ENCODE assay signal across 9 mouse cellular contexts in genomic region chr8:105757796-105758276, GRCm38 (mm10). TPM values are rescaled to one million over a fixed set of nuclear protein-coding genes. Genes with fewer than 3 reads are reported as not detected.
DNase-seq lines count a peak whose midpoint lies in the region; ATAC-seq and TF ChIP-seq lines count a peak whose summit lies in the region.
"Had no signal": no experiment of that assay in that cellular context is flagged by ENCODE, and none has a peak within 500 bp of the region (broad histone marks: within the 10 kb centered on the region; RNA-seq: fewer than 3 reads in every experiment).

No protein-coding gene starts in this region.

- peak overlapping the region; percentile 79 for H3K4me2 ChIP-seq in heart, embryonic 15.5 days
- peak overlapping the region; percentile 61 for H3K4me2 ChIP-seq in forebrain, embryonic 15.5 days (replicated peaks)

- peak overlapping the region; percentile 76 for H3K4me3 ChIP-seq in heart, embryonic 15.5 days
- H3K4me3 ChIP-seq in G1E (ENCODE audit: low read depth, low read length) (peak overlapping the region; percentile 83), macrophage (ENCODE audit: inconsistent target) (peak overlapping the region; percentile 39)
- H3K4me3 ChIP-seq in forebrain, embryonic 15.5 days: peak overlapping the region; percentile 92

- H3K79me2 ChIP-seq in macrophage (ENCODE audit: inconsistent target): no peaks in the 10 kb centered on the region

- intact Hi-C loops in heart, postnatal 25 days (cut with DNase I): loop anchor here (5.0 kb wide), 2 partner anchors 46 to 69 kb away; partner anchors contain the start of genes Ranbp10 and Tsnaxip1
- intact Hi-C loops in left cerebral cortex, postnatal 14 days (cut with DNase I): no loop called here

- TF ChIP-seq CTCF in G1E (IDR thresholded peaks at IDR 0.05; ENCODE audit: low read depth, low read length): no peak

- H3K27me3 ChIP-seq in heart, embryonic 15.5 days: no peaks in the 10 kb centered on the region
- peaks cover 4% of the 10 kb centered on the region; the same call in 1 of the 2 replicates for H3K27me3 ChIP-seq in G1E (ENCODE audit: insufficient read depth, low read length)
- no peaks in the 10 kb centered on the region for H3K27me3 ChIP-seq in forebrain, embryonic 15.5 days
- H3K27me3 ChIP-seq: Patski had no signal

- peaks cover 14% of the 10 kb centered on the region for H3K4me1 ChIP-seq in heart, embryonic 15.5 days (replicated peaks)
- H3K4me1 ChIP-seq in G1E (ENCODE audit: insufficient read depth, low read depth, low read length): peaks cover 21% of the 10 kb centered on the region
- H3K4me1 ChIP-seq in forebrain, embryonic 15.5 days: peaks cover 29% of the 10 kb centered on the region

- 2% methylated on average over 12 of the region's 12 CpGs for WGBS in heart, embryonic 15.5 days
- WGBS in forebrain, embryonic 15.5 days: 1% methylated on average over 12 of the region's 12 CpGs
- 13% methylated on average over 12 of the region's 12 CpGs for WGBS in macrophage (ENCODE audit: missing documents)

- H3K36me3 ChIP-seq in heart, embryonic 15.5 days: no peaks in the 10 kb centered on the region
- H3K36me3 ChIP-seq in G1E (replicated peaks) (no peaks in the 10 kb centered on the region), macrophage (ENCODE audit: inconsistent target) (no peaks in the 10 kb centered on the region)
- no peaks in the 10 kb centered on the region; the same call in 1 of the 2 replicates for H3K36me3 ChIP-seq in forebrain, embryonic 15.5 days

- no peaks in the 10 kb centered on the region for H3K9me3 ChIP-seq in heart, embryonic 15.5 days (replicated peaks)
- no peaks in the 10 kb centered on the region for H3K9me3 ChIP-seq in G1E (replicated peaks)
- H3K9me3 ChIP-seq in forebrain, embryonic 15.5 days: no peaks in the 10 kb centered on the region

- H3K27ac ChIP-seq in heart, embryonic 15.5 days: peak overlapping the region; percentile 75
- peak overlapping the region; percentile 93 for H3K27ac ChIP-seq in forebrain, embryonic 15.5 days (replicated peaks)
- H3K27ac ChIP-seq in macrophage: no peak overlapping the region

- no peak for DNase-seq in heart, postnatal 25 days (ENCODE audit: low spot score)
- peak; percentile 13 for DNase-seq in G1E (ENCODE audit: low spot score)
- DNase-seq in spleen, postnatal 36 days (ENCODE audit: low spot score in 2 of 2): no peak
- no peak for DNase-seq in left cerebral cortex, postnatal 14 days (ENCODE audit: low spot score in 2 of 2)
- no peak for DNase-seq in embryo, embryonic 9.5 days (ENCODE audit: extremely low spot score)

- H3K9ac ChIP-seq in heart, embryonic 15.5 days: peak overlapping the region; percentile 77
- peak overlapping the region; percentile 87 for H3K9ac ChIP-seq in forebrain, embryonic 15.5 days (replicated peaks)

- ATAC-seq in heart, embryonic 15.5 days (replicated peaks; ENCODE audit: insufficient number of reproducible peaks, insufficient read depth, low FRiP score, low read depth): no peak
- ATAC-seq in G1E (ENCODE audit: extremely low read depth, insufficient number of reproducible peaks, low FRiP score, poor library complexity, severe bottlenecking): no peak
- ATAC-seq in forebrain, embryonic 15.5 days (replicated peaks): peak; percentile 62

RNA-seq across cellular contexts. Expression of gene Gfod2, which starts 0.6 kb away (rescaled TPM):
- polyA plus RNA-seq in heart, embryonic 15.5 days (2015; fragmentation: Nextera tagmentation; extraction: Ambion mirVana): 9.4 and 10.1 TPM in 2 replicates
- total RNA-seq in heart, postnatal 25 days (2021): 1 to 10 TPM; 4.2 to 4.8 TPM
- total RNA-seq in G1E (2014; fragmentation: Nextera tagmentation): 0.92 and 4.4 TPM in 2 replicates
- 1.8 and 4.9 TPM in 2 replicates for total RNA-seq in G1E (2017)
- 2.6 and 3.0 TPM in 2 replicates for polyA plus RNA-seq in G1E (2012)
- 84.5 and 88.0 TPM in 2 replicates for polyA plus RNA-seq in forebrain, embryonic 15.5 days (2015; fragmentation: Nextera tagmentation; extraction: Ambion mirVana)
- 1 to 10 TPM in 7 of 26 experiments, under 1 TPM in 17, not detected in 2; 0.15 to 2.4 (median 0.70) TPM for total RNA-seq in macrophage (2018; cell fraction: chromatin; rRNA removed)
- total RNA-seq in macrophage (2018; cell fraction: cytosol; rRNA removed): 1 to 10 TPM in 2 of 26 experiments, under 1 TPM in 24; 0.17 to 1.3 (median 0.46) TPM
- total RNA-seq in macrophage (2018; cell fraction: nucleus; rRNA removed): 1 to 10 TPM in 6 of 26 experiments, under 1 TPM in 19, not detected in 1; 0.26 to 2.6 (median 0.59) TPM
- polyA plus RNA-seq in macrophage (2018): 0.26 to 0.85 TPM (median 0.67 TPM) in 3 replicates
- 10 to 100 TPM; 20.6 to 20.9 TPM for total RNA-seq in left cerebral cortex, postnatal 14 days (2021)

RNA-seq across cellular contexts. Expression of gene Enkd1, which starts 49.8 kb away (rescaled TPM):
- 9.8 and 12.7 TPM in 2 replicates for polyA plus RNA-seq in heart, embryonic 15.5 days (2015; fragmentation: Nextera tagmentation; extraction: Ambion mirVana)
- total RNA-seq in heart, postnatal 25 days (2021): 1 to 10 TPM; 2.0 to 2.4 TPM
- 9.5 and 16.8 TPM in 2 replicates for total RNA-seq in G1E (2014; fragmentation: Nextera tagmentation)
- 10.5 and 13.6 TPM in 2 replicates for total RNA-seq in G1E (2017)
- polyA plus RNA-seq in G1E (2012): 52.5 and 62.1 TPM in 2 replicates
- polyA plus RNA-seq in forebrain, embryonic 15.5 days (2015; fragmentation: Nextera tagmentation; extraction: Ambion mirVana): 17.3 and 19.3 TPM in 2 replicates
- 10 to 100 TPM in 7 of 26 experiments, 1 to 10 TPM in 19; 2.8 to 12.7 (median 6.9) TPM for total RNA-seq in macrophage (2018; cell fraction: chromatin; rRNA removed)
- total RNA-seq in macrophage (2018; cell fraction: cytosol; rRNA removed): 1 to 10 TPM; 1.5 to 4.3 (median 2.9) TPM
- 10 to 100 TPM in 1 of 26 experiments, 1 to 10 TPM in 25; 2.4 to 24.0 (median 6.4) TPM for total RNA-seq in macrophage (2018; cell fraction: nucleus; rRNA removed)
- 1.4 to 6.3 TPM (median 3.2 TPM) in 3 replicates for polyA plus RNA-seq in macrophage (2018)
- total RNA-seq in left cerebral cortex, postnatal 14 days (2021): 10 to 100 TPM in 1 of 2 experiments, 1 to 10 TPM in 1; 10.0 to 12.3 TPM

RNA-seq across cellular contexts. Expression of gene 4933405L10Rik, which starts 50.4 kb away (rescaled TPM):
- polyA plus RNA-seq in heart, embryonic 15.5 days (2015; fragmentation: Nextera tagmentation; extraction: Ambion mirVana): not detected in 2 replicates
- not detected for total RNA-seq in heart, postnatal 25 days (2021)
- total RNA-seq in G1E (2014; fragmentation: Nextera tagmentation) (not detected in 2 replicates), G1E (2017) (not detected in 2 replicates)
- polyA plus RNA-seq in G1E (2012) (0.05 and 0.13 TPM in 2 replicates), macrophage (2018) (not detected in 3 replicates)
- polyA plus RNA-seq in forebrain, embryonic 15.5 days (2015; fragmentation: Nextera tagmentation; extraction: Ambion mirVana): 0.15 TPM in 1 of 2 replicates, not detected in the other
- not detected for total RNA-seq in macrophage (2018; cell fraction: chromatin; rRNA removed)
- total RNA-seq in macrophage (2018; cell fraction: cytosol; rRNA removed): under 1 TPM in 2 of 26 experiments, not detected in 24; 0.11 to 0.15 TPM
- total RNA-seq in macrophage (2018; cell fraction: nucleus; rRNA removed): not detected
- total RNA-seq in left cerebral cortex, postnatal 14 days (2021): under 1 TPM in 1 of 2 experiments, not detected in 1; 0.78 TPM

RNA-seq across cellular contexts. Expression of gene Pard6a, which starts 56.9 kb away (rescaled TPM):
- 13.8 and 13.9 TPM in 2 replicates for polyA plus RNA-seq in heart, embryonic 15.5 days (2015; fragmentation: Nextera tagmentation; extraction: Ambion mirVana)
- 1 to 10 TPM; 8.4 to 9.1 TPM for total RNA-seq in heart, postnatal 25 days (2021)
- total RNA-seq in G1E (2014; fragmentation: Nextera tagmentation): 3.6 and 6.2 TPM in 2 replicates
- 18.5 and 19.6 TPM in 2 replicates for total RNA-seq in G1E (2017)
- 6.2 and 6.6 TPM in 2 replicates for polyA plus RNA-seq in G1E (2012)
- polyA plus RNA-seq in forebrain, embryonic 15.5 days (2015; fragmentation: Nextera tagmentation; extraction: Ambion mirVana): 47.1 and 52.0 TPM in 2 replicates
- total RNA-seq in macrophage (2018; cell fraction: chromatin; rRNA removed): 10 to 100 TPM in 4 of 26 experiments, 1 to 10 TPM in 15, under 1 TPM in 1, not detected in 6; 0.87 to 17.4 (median 3.9) TPM
- 1 to 10 TPM; 1.8 to 9.4 (median 6.4) TPM for total RNA-seq in macrophage (2018; cell fraction: cytosol; rRNA removed)
- 10 to 100 TPM in 8 of 26 experiments, 1 to 10 TPM in 17, not detected in 1; 1.1 to 24.7 (median 6.9) TPM for total RNA-seq in macrophage (2018; cell fraction: nucleus; rRNA removed)
- polyA plus RNA-seq in macrophage (2018): 2.9 to 8.1 TPM (median 6.1 TPM) in 3 replicates
- 10 to 100 TPM; 45.6 to 49.5 TPM for total RNA-seq in left cerebral cortex, postnatal 14 days (2021)

RNA-seq across cellular contexts. Expression of gene Acd, which starts 56.9 kb away (rescaled TPM):
- 33.7 and 43.3 TPM in 2 replicates for polyA plus RNA-seq in heart, embryonic 15.5 days (2015; fragmentation: Nextera tagmentation; extraction: Ambion mirVana)
- 10 to 100 TPM; 11.1 to 13.7 TPM for total RNA-seq in heart, postnatal 25 days (2021)
- total RNA-seq in G1E (2014; fragmentation: Nextera tagmentation) (44.1 and 51.9 TPM in 2 replicates), G1E (2017) (25.8 and 28.7 TPM in 2 replicates)
- polyA plus RNA-seq in G1E (2012) (47.8 and 65.6 TPM in 2 replicates), macrophage (2018) (14.9 to 20.7 TPM (median 19.5 TPM) in 3 replicates)
- 105 and 107 TPM in 2 replicates for polyA plus RNA-seq in forebrain, embryonic 15.5 days (2015; fragmentation: Nextera tagmentation; extraction: Ambion mirVana)
- total RNA-seq in macrophage (2018; cell fraction: chromatin; rRNA removed): 10 to 100 TPM in 20 of 26 experiments, 1 to 10 TPM in 6; 7.0 to 27.8 (median 15.8) TPM
- 10 to 100 TPM; 13.0 to 23.4 (median 16.7) TPM for total RNA-seq in macrophage (2018; cell fraction: cytosol; rRNA removed)
- total RNA-seq in macrophage (2018; cell fraction: nucleus; rRNA removed): 10 to 100 TPM in 25 of 26 experiments, 1 to 10 TPM in 1; 8.5 to 28.5 (median 16.7) TPM
- 10 to 100 TPM; 46.1 to 47.9 TPM for total RNA-seq in left cerebral cortex, postnatal 14 days (2021)

Comparison
In these comparisons a context has a peak if more than half of its experiments do, and no peak if none do; other contexts are left out.
1. H3K4me3 ChIP-seq: peak in every context shown above with its lines; median percentile 92 in forebrain, embryonic 15.5 days; 83 in G1E; 76 in heart, embryonic 15.5 days; 39 in macrophage.